Mouse (Mus musculus) cerebellum, adult 2 months (tissue): ENCODE data around the gene BC049715.

Source experiments
- CTCF ChIP-seq: fragments of 200-500 bp; IDR thresholded peaks from 2 replicates; pipeline ENCODE4 v1.5.1; 2011; ENCODE audit warnings: low read depth, mild to moderate bottlenecking, control low read depth, low read length, moderate library complexity, borderline replicate concordance; ENCODE audit not compliant: insufficient read depth
- POLR2A ChIP-seq: fragments of 200-500 bp; IDR thresholded peaks from 2 replicates; pipeline ENCODE4 v1.6.1; 2011; ENCODE audit warnings: low read length, control low read depth, borderline replicate concordance; ENCODE audit not compliant: insufficient read depth

DNA sequence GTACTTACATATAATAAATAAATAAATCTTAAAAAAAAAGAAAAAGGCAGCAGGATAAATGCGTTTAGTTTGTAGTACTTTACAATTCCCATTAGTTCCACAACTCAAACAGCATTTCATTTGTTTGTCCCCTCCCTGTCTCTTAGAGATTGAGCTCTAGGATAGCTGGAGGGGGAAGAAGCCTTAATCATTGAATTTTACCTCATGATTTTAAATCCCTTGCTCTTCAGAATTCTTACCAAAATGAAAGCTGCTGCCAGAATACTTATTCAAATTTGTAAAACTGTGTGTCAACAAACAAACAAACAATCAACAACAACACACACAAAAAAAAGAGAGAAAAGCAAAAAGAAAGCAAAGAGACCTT lies 22.0 kb upstream of the BC049715 start:
- TF ChIP-seq CTCF (no peak), POLR2A (no peak)
